Mouse (Mus musculus) embryo, embryonic 11 days (tissue): ENCODE data around the gene Spop.

Source experiments
- DNase-seq: peaks from one replicate; pipeline ENCODE4 v3.0.0-alpha.2; 2015

Gene Spop

GRCm38 (mm10) chr11:95532353-95533072 is 118.6 kb downstream of the Spop start:
- no peak for DNase-seq

- peak; percentile 93 for DNase-seq
These were observed 119.7 kb downstream of the Spop start for GRCm38 (mm10) chr11:95533484-95534160.

GRCm38 (mm10) chr11:95538378-95539104 is 124.7 kb downstream of the Spop start:
- DNase-seq: no peak

DNA sequence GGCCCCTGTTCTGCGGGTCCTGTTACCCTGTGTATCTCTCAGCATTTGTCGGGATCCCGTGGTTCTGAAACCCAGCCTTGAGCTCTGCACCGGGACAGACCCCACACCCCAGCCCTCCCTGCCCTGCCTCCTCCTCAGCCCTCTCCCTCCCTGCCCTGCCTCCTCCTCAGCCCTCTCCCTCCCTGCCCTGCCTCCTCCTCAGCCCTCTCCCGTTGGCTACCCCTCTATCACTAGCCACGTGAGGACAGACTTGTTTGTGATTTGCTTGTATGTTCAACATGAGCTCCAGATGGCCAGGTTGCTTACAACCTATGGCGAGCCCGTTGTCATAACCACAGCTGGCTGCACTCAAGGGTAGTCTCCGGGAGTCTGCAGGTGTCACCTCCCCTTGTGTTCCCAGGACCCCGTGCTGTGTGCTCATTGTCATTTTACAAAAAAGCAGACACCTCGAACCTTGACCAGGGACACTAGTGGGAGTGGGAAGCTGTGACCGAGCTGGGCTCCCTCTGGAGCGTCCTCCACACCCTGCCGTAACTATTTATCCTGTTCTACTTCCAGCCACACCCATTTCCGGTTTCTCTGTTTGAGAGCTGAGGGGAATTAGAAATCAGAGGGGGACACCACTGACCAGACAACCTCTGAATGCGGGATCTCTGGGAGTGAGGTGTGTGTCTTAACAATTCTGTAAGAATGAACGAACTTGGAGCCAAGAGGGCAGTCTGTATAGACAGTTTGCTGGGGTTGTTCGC is 126.9 kb downstream of the Spop start:
- DNase-seq: no peak
